Mouse (Mus musculus) CH12.LX (cell line): ENCODE data around the gene Plin3. TPM values are rescaled to one million over a fixed set of nuclear protein-coding genes. Genes with fewer than 3 reads are reported as not detected.

ENCODE experiments used
- DNase-seq: peaks from one replicate; pipeline ENCODE4 v3.0.0-alpha.2; 2013; ENCODE audit errors: extremely low read depth
- H3K27ac ChIP-seq: 2 replicates; pipeline ENCODE4 v1.5.1; 2012; ENCODE audit warnings: low read depth, mild to moderate bottlenecking, control low read depth, moderate library complexity; ENCODE audit not compliant: insufficient read depth
- H3K27me3 ChIP-seq: replicated peaks from 2 replicates; pipeline ENCODE3; 2012; ENCODE audit warnings: inconsistent platforms
- H3K36me3 ChIP-seq, 2 experiments: replicated peaks in 1 of 2; 2 replicates each; pipeline versions ENCODE3 to v1.6.1; 2012; ENCODE audit warnings: inconsistent platforms in 1 of 2, low read length in 1 of 2, mild to moderate bottlenecking in 1 of 2, mixed read lengths in 1 of 2, moderate library complexity in 1 of 2; ENCODE audit not compliant: control insufficient read depth in 1 of 2, insufficient read depth in 1 of 2
- H3K4me1 ChIP-seq, 2 experiments: 2 replicates each; pipeline ENCODE4 v1.6.1; 2012; ENCODE audit warnings: inconsistent platforms in 1 of 2, moderate library complexity in 1 of 2; ENCODE audit not compliant: insufficient read depth in 2 of 2, control insufficient read depth in 1 of 2
- H3K4me2 ChIP-seq: 2 replicates; pipeline ENCODE4 v1.6.1; 2012; ENCODE audit warnings: low read depth, mild to moderate bottlenecking, control low read depth; ENCODE audit not compliant: poor library complexity, insufficient read depth, severe bottlenecking
- H3K4me3 ChIP-seq, 3 experiments: fragments of 150-350 bp in 1 of 3; sonication (generic) in 1 of 3; replicated peaks in 1 of 3; 2 replicates each; pipeline versions ENCODE3 to v1.5.1; 2011 to 2012; ENCODE audit warnings: low read depth in 2 of 3, low read length in 2 of 3, mild to moderate bottlenecking in 2 of 3, moderate library complexity in 2 of 3, control low read depth in 1 of 3, improper control_type of control experiment in 1 of 3, inconsistent platforms in 1 of 3, mixed read lengths in 1 of 3; ENCODE audit not compliant: poor library complexity in 1 of 3
- H3K79me2 ChIP-seq: replicated peaks from 2 replicates; pipeline ENCODE4 v1.6.1; 2012; ENCODE audit warnings: mild to moderate bottlenecking, moderate library complexity; ENCODE audit not compliant: control insufficient read depth, poor library complexity, insufficient read depth, severe bottlenecking; ENCODE audit errors: extremely low read depth
- H3K9ac ChIP-seq: 2 replicates; pipeline ENCODE4 v1.6.1; 2012; ENCODE audit warnings: low read depth, mild to moderate bottlenecking, control low read depth, moderate library complexity; ENCODE audit not compliant: insufficient read depth
- H3K9me3 ChIP-seq: replicated peaks from 2 replicates; pipeline ENCODE3; 2012; ENCODE audit warnings: low read length, inconsistent platforms, mixed read lengths
- BHLHE40 ChIP-seq: IDR thresholded peaks from 2 replicates; pipeline ENCODE4 v1.6.1; 2011; ENCODE audit warnings: mild to moderate bottlenecking, low read depth, low read length, improper control_type of control experiment
- CHD1 ChIP-seq: IDR thresholded peaks from 2 replicates; pipeline ENCODE4 v1.6.1; 2012; ENCODE audit warnings: low read depth, low read length, improper control_type of control experiment, inconsistent platforms
- CHD2 ChIP-seq: IDR thresholded peaks from 2 replicates; pipeline ENCODE4 v1.6.1; 2011; ENCODE audit warnings: low read length, improper control_type of control experiment
- CTCF ChIP-seq, 2 experiments: IDR thresholded peaks in 1 of 2; conservative IDR thresholded peaks in 1 of 2; 2 replicates each; pipeline ENCODE4 v1.5.1; 2011 to 2012; ENCODE audit warnings: low read depth in 2 of 2, low read length in 2 of 2, improper control_type of control experiment in 1 of 2, inconsistent platforms in 1 of 2, mild to moderate bottlenecking in 1 of 2, moderate library complexity in 1 of 2
- E2F4 ChIP-seq: IDR thresholded peaks from 2 replicates; pipeline ENCODE4 v1.6.1; 2011; ENCODE audit warnings: low read depth, low read length, improper control_type of control experiment; ENCODE audit not compliant: insufficient replicate concordance
- ELF1 ChIP-seq: IDR thresholded peaks from 2 replicates; pipeline ENCODE4 v1.6.1; 2014; ENCODE audit warnings: low read depth, mild to moderate bottlenecking, inconsistent platforms, low read length, improper control_type of control experiment
- EP300 ChIP-seq: IDR thresholded peaks from 2 replicates; pipeline ENCODE4 v1.6.1; 2011; ENCODE audit warnings: low read length, improper control_type of control experiment
- ETS1 ChIP-seq: conservative IDR thresholded peaks from 2 replicates; pipeline ENCODE4 v1.6.1; 2012; ENCODE audit warnings: low read depth, mild to moderate bottlenecking, inconsistent platforms, low read length, improper control_type of control experiment, moderate library complexity
- GABPA ChIP-seq: IDR thresholded peaks from 2 replicates; pipeline ENCODE4 v1.6.1; 2012; ENCODE audit warnings: low read depth, low read length, improper control_type of control experiment, inconsistent platforms; ENCODE audit not compliant: insufficient replicate concordance
- HCFC1 ChIP-seq: IDR thresholded peaks from 2 replicates; pipeline ENCODE4 v1.6.1; 2012; ENCODE audit warnings: low read depth, mild to moderate bottlenecking, inconsistent platforms, low read length, improper control_type of control experiment
- IRF4 ChIP-seq: IDR thresholded peaks from 2 replicates; pipeline ENCODE4 v1.6.1; 2014; ENCODE audit warnings: low read depth, mild to moderate bottlenecking, inconsistent platforms, low read length, improper control_type of control experiment
- JUN ChIP-seq: IDR thresholded peaks from 2 replicates; pipeline ENCODE4 v1.6.1; 2011; ENCODE audit warnings: low read depth, mild to moderate bottlenecking, low read length, improper control_type of control experiment, moderate library complexity; ENCODE audit not compliant: insufficient read depth
- JUND ChIP-seq: conservative IDR thresholded peaks from 2 replicates; pipeline ENCODE4 v1.6.1; 2011; ENCODE audit warnings: low read depth, low read length, improper control_type of control experiment
- KAT2A ChIP-seq: IDR thresholded peaks from 2 replicates; pipeline ENCODE4 v1.6.1; 2012; ENCODE audit warnings: low read length, improper control_type of control experiment, inconsistent platforms; ENCODE audit not compliant: insufficient replicate concordance
- MAFK ChIP-seq: IDR thresholded peaks from 2 replicates; pipeline ENCODE4 v1.6.1; 2011; ENCODE audit warnings: low read length, improper control_type of control experiment; ENCODE audit not compliant: insufficient replicate concordance
- MAX ChIP-seq: IDR thresholded peaks from 2 replicates; pipeline ENCODE4 v1.6.1; 2011; ENCODE audit warnings: low read length, improper control_type of control experiment
- MAZ ChIP-seq: IDR thresholded peaks from 2 replicates; pipeline ENCODE4 v1.6.1; 2012; ENCODE audit warnings: low read depth, mild to moderate bottlenecking, inconsistent platforms, low read length, improper control_type of control experiment, moderate library complexity
- MEF2A ChIP-seq: IDR thresholded peaks from 2 replicates; pipeline ENCODE4 v1.6.1; 2014; ENCODE audit warnings: low read depth, mild to moderate bottlenecking, inconsistent platforms, low read length, improper control_type of control experiment, borderline replicate concordance
- MXI1 ChIP-seq: IDR thresholded peaks from 2 replicates; pipeline ENCODE4 v1.6.1; 2011; ENCODE audit warnings: mild to moderate bottlenecking, low read depth, low read length, improper control_type of control experiment
- MYC ChIP-seq: IDR thresholded peaks from 2 replicates; pipeline ENCODE4 v1.6.1; 2011; ENCODE audit warnings: low read depth, mild to moderate bottlenecking, improper control_type of control experiment, low read length
- NELFE ChIP-seq: IDR thresholded peaks from 2 replicates; pipeline ENCODE4 v1.6.1; 2011; ENCODE audit warnings: low read depth, low read length, improper control_type of control experiment
- NRF1 ChIP-seq: IDR thresholded peaks from 2 replicates; pipeline ENCODE4 v1.6.1; 2014; ENCODE audit warnings: low read depth, mild to moderate bottlenecking, inconsistent platforms, low read length, improper control_type of control experiment, moderate library complexity
- PAX5 ChIP-seq: IDR thresholded peaks from 2 replicates; pipeline ENCODE4 v1.6.1; 2012; ENCODE audit warnings: low read length, inconsistent platforms, mixed read lengths
- POLR2A ChIP-seq: IDR thresholded peaks from 2 replicates; pipeline ENCODE4 v1.6.1; 2011; ENCODE audit warnings: low read depth, mild to moderate bottlenecking, improper control_type of control experiment, low read length
- POLR2AphosphoS2 ChIP-seq: IDR thresholded peaks from 2 replicates; pipeline ENCODE4 v1.6.1; 2011; ENCODE audit warnings: low read depth, low read length, improper control_type of control experiment
- RAD21 ChIP-seq: IDR thresholded peaks from 2 replicates; pipeline ENCODE4 v1.6.1; 2011; ENCODE audit warnings: low read depth, mild to moderate bottlenecking, low read length, improper control_type of control experiment, moderate library complexity
- RCOR1 ChIP-seq: conservative IDR thresholded peaks from 2 replicates; pipeline ENCODE4 v1.6.1; 2012; ENCODE audit warnings: low read depth, mild to moderate bottlenecking, inconsistent platforms, low read length, improper control_type of control experiment
- SIN3A ChIP-seq: IDR thresholded peaks from 2 replicates; pipeline ENCODE4 v1.6.1; 2012; ENCODE audit warnings: low read length, improper control_type of control experiment, inconsistent platforms
- SMC3 ChIP-seq: IDR thresholded peaks from 2 replicates; pipeline ENCODE4 v1.6.1; 2011; ENCODE audit warnings: low read depth, low read length, improper control_type of control experiment
- TBP ChIP-seq: conservative IDR thresholded peaks from 2 replicates; pipeline ENCODE4 v1.6.1; 2011; ENCODE audit warnings: low read depth, low read length, improper control_type of control experiment
- TCF12 ChIP-seq: IDR thresholded peaks from 2 replicates; pipeline ENCODE4 v1.6.1; 2014; ENCODE audit warnings: low read depth, mild to moderate bottlenecking, inconsistent platforms, low read length, improper control_type of control experiment
- UBTF ChIP-seq: IDR thresholded peaks from 2 replicates; pipeline ENCODE4 v1.6.1; 2012; ENCODE audit warnings: low read depth, mild to moderate bottlenecking, inconsistent platforms, low read length, improper control_type of control experiment, moderate library complexity
- USF1 ChIP-seq: IDR thresholded peaks from 2 replicates; pipeline ENCODE4 v1.6.1; 2014; ENCODE audit warnings: low read depth, mild to moderate bottlenecking, inconsistent platforms, low read length, improper control_type of control experiment
- USF2 ChIP-seq: conservative IDR thresholded peaks from 2 replicates; pipeline ENCODE4 v1.6.1; 2011; ENCODE audit warnings: low read depth, low read length, improper control_type of control experiment
- ZC3H11A ChIP-seq: IDR thresholded peaks from 2 replicates; pipeline ENCODE4 v1.6.1; 2012; ENCODE audit warnings: low read depth, mild to moderate bottlenecking, inconsistent platforms, low read length, improper control_type of control experiment
- ZKSCAN1 ChIP-seq: IDR thresholded peaks from 2 replicates; pipeline ENCODE4 v1.6.1; 2012; ENCODE audit warnings: low read depth, inconsistent platforms, low read length, improper control_type of control experiment, borderline replicate concordance
- ZMIZ1 ChIP-seq: IDR thresholded peaks from 2 replicates; pipeline ENCODE4 v1.6.1; 2012; ENCODE audit warnings: low read depth, mild to moderate bottlenecking, inconsistent platforms, low read length, improper control_type of control experiment
- ZNF384 ChIP-seq: IDR thresholded peaks from 2 replicates; pipeline ENCODE4 v1.6.1; 2012; ENCODE audit warnings: low read depth, low read length, improper control_type of control experiment, inconsistent platforms
- dilution Hi-C: fragments of 300-500 bp; cut with MboI; formaldehyde crosslinking; loops from 2 replicates; pipeline ENCODE4 v1.14.3; 2020; ENCODE audit warnings: low sequenced_read_pairs; ENCODE audit not compliant: extremely low pct_unique_long_range_greater_than_20kb, extremely low pct_ligation_motif_present
- in situ Hi-C: fragments of 300-500 bp; cut with MboI; formaldehyde crosslinking; loops from 3 replicates; pipeline ENCODE4 v1.14.3; 2019; ENCODE audit warnings: low sequenced_read_pairs, low pct_ligation_motif_present, low pct_unique_long_range_greater_than_20kb, mixed read lengths
- polyA plus RNA-seq: library from polyadenylated mRNA; unstranded; fragments of >175 nt; gene quantifications from 2 replicates; pipeline ENCODE4 v1.2.1, GENCODE M21; 2012; ENCODE audit warnings: low read depth; ENCODE audit not compliant: insufficient read length
- total RNA-seq, 2 experiments: library from RNA; depleted of rRNA; stranded (reverse); fragments of 300-350 nt in 1 of 2; fragments of >200 nt in 1 of 2; gene quantifications; 2 replicates each; pipeline ENCODE4 v1.2.3; 2012 to 2014

Plin3 gene
- total and polyA plus RNA-seq, 3 experiments: 17.3 to 23.3 (median 18.5) TPM

GRCm38 (mm10) chr17:56264020-56264419, 28.7 kb downstream of the Plin3 start:
- H3K36me3 ChIP-seq: peaks cover 22 to 41% of the 10 kb centered on the region in 2 experiments
- dilution Hi-C loops: no loop called here
- peak; percentile 93 for DNase-seq

DNA sequence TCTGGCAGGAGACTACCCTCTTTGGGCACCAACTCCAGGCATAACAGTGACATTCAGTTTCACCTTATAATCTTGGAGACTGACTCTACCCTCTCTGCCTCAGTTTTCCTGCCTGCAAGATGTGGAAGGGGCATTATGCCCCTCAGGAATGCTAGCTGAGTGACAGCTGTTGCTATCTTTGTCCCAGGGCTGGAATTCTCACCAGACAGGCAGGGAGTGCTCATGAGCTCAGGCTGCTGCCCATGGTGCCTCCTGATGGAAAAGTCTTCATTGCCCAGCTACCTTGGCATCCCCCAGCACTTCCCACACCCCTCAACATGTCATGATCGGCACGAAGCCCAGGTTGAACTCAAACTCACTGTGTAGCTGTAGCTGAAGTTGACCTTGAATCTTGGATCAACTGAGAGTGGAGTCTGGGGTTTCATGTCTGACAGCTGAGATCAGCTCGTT, 30.0 kb downstream of the Plin3 start:
- Histone ChIP-seq H3K4me1 (peaks cover 32 to 71% of the 10 kb centered on the region in 2 experiments), H3K4me3 (no peak overlapping the region), H3K9ac (no peak overlapping the region), H3K36me3 (peaks cover 31 to 49% of the 10 kb centered on the region in 2 experiments), H3K79me2 (peaks cover 54% of the 10 kb centered on the region), H3K27me3 (no peaks in the 10 kb centered on the region), H3K4me2 (no peak overlapping the region), H3K27ac (peak overlapping the region; percentile 71), H3K9me3 (no peaks in the 10 kb centered on the region)
- dilution Hi-C loops: no loop called here
- no peak for DNase-seq
- TF ChIP-seq RAD21 (no peak), POLR2AphosphoS2 (peak; percentile 53; the same call in 1 of the 2 replicates)
- in situ Hi-C loops: loop anchor here (5.0 kb wide), 1 partner anchor 130 kb away; no protein-coding TSS in a partner anchor

More at GRCm38 (mm10) chr17:56264020-56264419, 28.7 kb downstream of the Plin3 start:
- H3K9me3 ChIP-seq: no peaks in the 10 kb centered on the region
- no peak overlapping the region for H3K4me2 ChIP-seq
- no peak overlapping the region for H3K4me3 ChIP-seq
- no peak for TF ChIP-seq GABPA
- no peak for TF ChIP-seq ZMIZ1
- TF ChIP-seq KAT2A: no peak
- TF ChIP-seq POLR2AphosphoS2: no peak
- 0 out of 2 replicates have a peak, but pooled peaks have one; percentile 19 for TF ChIP-seq SIN3A
- TF ChIP-seq ELF1: no peak
- TF ChIP-seq ETS1: no peak
- TF ChIP-seq CHD2: no peak
- no peak for TF ChIP-seq JUND
- TF ChIP-seq CHD1: no peak
- TF ChIP-seq MAZ: no peak
- no peak for TF ChIP-seq BHLHE40
- no peak for TF ChIP-seq MEF2A
- no peak for TF ChIP-seq JUN
- no peak for TF ChIP-seq TCF12
- peak; percentile 95 for TF ChIP-seq MYC
- no peak for TF ChIP-seq ZC3H11A
- peak; percentile 30; the same call in 1 of the 2 replicates for TF ChIP-seq IRF4
- TF ChIP-seq PAX5: no peak
- peak; percentile 60 for TF ChIP-seq RAD21
- no peak for TF ChIP-seq EP300
- peak; percentile 35; the same call in 1 of the 2 replicates for TF ChIP-seq MXI1
- TF ChIP-seq POLR2A: no peak
- peak; percentile 83 to 86 for TF ChIP-seq CTCF (conservative IDR thresholded peaks at IDR 0.05 in 1 of 2, IDR thresholded peaks at IDR 0.05 in 1 of 2; ENCODE audit: low read depth in 2 of 2, low read length in 2 of 2)
- TF ChIP-seq RCOR1: no peak
- no peak for TF ChIP-seq ZKSCAN1
- TF ChIP-seq UBTF: 0 out of 2 replicates have a peak, but pooled peaks have one; percentile 30
- TF ChIP-seq NELFE: no peak
- no peak for TF ChIP-seq USF1
- TF ChIP-seq MAFK: no peak
- peak; percentile 69 for TF ChIP-seq MAX
- TF ChIP-seq ZNF384: no peak
- TF ChIP-seq SMC3: peak; percentile 60
- 0 out of 2 replicates have a peak, but pooled peaks have one; percentile 12 for TF ChIP-seq TBP
- peak; percentile 6; the same call in 1 of the 2 replicates for TF ChIP-seq HCFC1
- no peak for TF ChIP-seq NRF1
- no peak for TF ChIP-seq E2F4
- no peak for TF ChIP-seq USF2
- TF ChIP-seq, all 38 proteins: peak for 11
- Histone ChIP-seq H3K27me3 (no peaks in the 10 kb centered on the region), H3K9ac (no peak overlapping the region), H3K27ac (peak overlapping the region; percentile 82), H3K79me2 (peaks cover 44% of the 10 kb centered on the region), H3K4me1 (peaks cover 35 to 82% of the 10 kb centered on the region in 2 experiments)
- in situ Hi-C loops: loop anchor here (5.0 kb wide), 1 partner anchor 132 kb away; no protein-coding TSS in a partner anchor
